Mouse (Mus musculus): ENCODE data around the gene Nelfe. TPM values are rescaled to one million over a fixed set of nuclear protein-coding genes. Genes with fewer than 3 reads are reported as not detected.
"Not testable (repeated sequence)": the region's sequence is repeated elsewhere in the genome, so short reads cannot be mapped to it uniquely, and the experiment has no call there.

Gene Nelfe
- polyA plus RNA-seq (2016; fragmentation: Nextera tagmentation; extraction: Ambion mirVana) = 125 and 134 TPM in 2 replicates

GRCm38 (mm10) chr17:34849722-34850516 is at the start of gene Nelfe, which contains the start of gene Skiv2l:
Nelfe (plus strand) TSS chr17:34850391.
Skiv2l (minus strand) TSS chr17:34850210.
- Histone ChIP-seq H3K27ac (peak within 1 kb of the TSS; percentile 36; the same call in 1 of the 2 replicates), H3K9ac (replicated peaks) (peak within 1 kb of the TSS; percentile 83), H3K36me3 (peaks cover 70% of the 10 kb centered on the region), H3K4me3 (replicated peaks) (peak within 1 kb of the TSS; percentile 93), H3K27me3 (no peaks in the 10 kb centered on the region), H3K4me1 (replicated peaks) (peaks cover 17% of the 10 kb centered on the region), H3K9me3 (no peaks in the 10 kb centered on the region), H3K4me2 (peak within 1 kb of the TSS; percentile 84)
- under 1% methylated on average over 54 of the region's 65 CpGs for WGBS
- peak; percentile 93 for ATAC-seq (ENCODE audit: insufficient number of reproducible peaks, insufficient read depth, low FRiP score, low TSS enrichment, low read depth)

- H3K4me2 ChIP-seq; H3K36me3 ChIP-seq; H3K4me3 ChIP-seq (replicated peaks); ATAC-seq (ENCODE audit: insufficient number of reproducible peaks, insufficient read depth, low FRiP score, low TSS enrichment, low read depth); H3K27me3 ChIP-seq; H3K9me3 ChIP-seq; H3K9ac ChIP-seq (replicated peaks); H3K4me1 ChIP-seq (replicated peaks); H3K27ac ChIP-seq: not testable (repeated sequence)
- 93% methylated on average over 16 of the region's 16 CpGs for WGBS
These were observed 49.3 kb upstream of the Nelfe start for GRCm38 (mm10) chr17:34800781-34801305.

GRCm38 (mm10) chr17:34802756-34803155 is 47.4 kb upstream of the Nelfe start:
- not testable (repeated sequence) for ATAC-seq (ENCODE audit: insufficient number of reproducible peaks, insufficient read depth, low FRiP score, low TSS enrichment, low read depth); H3K27me3 ChIP-seq; H3K4me3 ChIP-seq (replicated peaks); H3K4me2 ChIP-seq; H3K9me3 ChIP-seq; H3K9ac ChIP-seq (replicated peaks); H3K36me3 ChIP-seq; H3K4me1 ChIP-seq (replicated peaks); H3K27ac ChIP-seq
- 85% methylated on average over 9 of the region's 9 CpGs for WGBS

GRCm38 (mm10) chr17:34803367-34803766 is 46.8 kb upstream of the Nelfe start:
- not testable (repeated sequence) for H3K4me1 ChIP-seq (replicated peaks); ATAC-seq (ENCODE audit: insufficient number of reproducible peaks, insufficient read depth, low FRiP score, low TSS enrichment, low read depth); H3K4me3 ChIP-seq (replicated peaks); H3K9me3 ChIP-seq; H3K27ac ChIP-seq; H3K36me3 ChIP-seq; H3K27me3 ChIP-seq; H3K9ac ChIP-seq (replicated peaks); H3K4me2 ChIP-seq
- whole genome bisulfite sequencing = 93% methylated on average over 6 of the region's 6 CpGs

- H3K4me3 ChIP-seq (replicated peaks); H3K27ac ChIP-seq; H3K27me3 ChIP-seq; H3K9ac ChIP-seq (replicated peaks); H3K4me2 ChIP-seq; ATAC-seq (ENCODE audit: insufficient number of reproducible peaks, insufficient read depth, low FRiP score, low TSS enrichment, low read depth); H3K9me3 ChIP-seq; H3K36me3 ChIP-seq; H3K4me1 ChIP-seq (replicated peaks): not testable (repeated sequence)
- WGBS = 89% methylated on average over 6 of the region's 6 CpGs
These were observed 45.9 kb upstream of the Nelfe start, which contains the start of gene Cyp21a1 for GRCm38 (mm10) chr17:34804301-34804700. Cyp21a1 (minus strand) TSS chr17:34804561.

GRCm38 (mm10) chr17:34804871-34805562 is 45.2 kb upstream of the Nelfe start:
- Histone ChIP-seq H3K27ac (no peak overlapping the region), H3K4me2 (no peak overlapping the region), H3K9me3 (peaks cover 6% of the 10 kb centered on the region), H3K36me3 (no peaks in the 10 kb centered on the region), H3K9ac (replicated peaks) (no peak overlapping the region), H3K4me1 (replicated peaks) (no peaks in the 10 kb centered on the region), H3K4me3 (replicated peaks) (no peak overlapping the region), H3K27me3 (no peaks in the 10 kb centered on the region)
- WGBS = 73% methylated on average over 6 of the region's 6 CpGs
- no peak for ATAC-seq (ENCODE audit: insufficient number of reproducible peaks, insufficient read depth, low FRiP score, low TSS enrichment, low read depth)

- Histone ChIP-seq H3K27ac (no peak overlapping the region), H3K36me3 (no peaks in the 10 kb centered on the region), H3K4me3 (replicated peaks) (no peak overlapping the region), H3K4me1 (replicated peaks) (no peaks in the 10 kb centered on the region), H3K9ac (replicated peaks) (no peak overlapping the region), H3K4me2 (no peak overlapping the region), H3K27me3 (no peaks in the 10 kb centered on the region), H3K9me3 (peaks cover 6% of the 10 kb centered on the region)
- 70% methylated on average over 3 of the region's 3 CpGs for WGBS
- ATAC-seq (ENCODE audit: insufficient number of reproducible peaks, insufficient read depth, low FRiP score, low TSS enrichment, low read depth) = no peak
These were observed 43.0 kb upstream of the Nelfe start for GRCm38 (mm10) chr17:34807176-34807575.

GRCm38 (mm10) chr17:34808599-34809205 is 41.5 kb upstream of the Nelfe start:
- Histone ChIP-seq H3K27ac (no peak overlapping the region), H3K27me3 (no peaks in the 10 kb centered on the region), H3K4me2 (no peak overlapping the region), H3K4me3 (replicated peaks) (no peak overlapping the region), H3K4me1 (replicated peaks) (no peaks in the 10 kb centered on the region), H3K9me3 (peaks cover 6% of the 10 kb centered on the region), H3K36me3 (no peaks in the 10 kb centered on the region), H3K9ac (replicated peaks) (no peak overlapping the region)
- WGBS = 85% methylated on average over 6 of the region's 6 CpGs
- no peak for ATAC-seq (ENCODE audit: insufficient number of reproducible peaks, insufficient read depth, low FRiP score, low TSS enrichment, low read depth)

- H3K36me3 ChIP-seq; H3K27ac ChIP-seq; H3K4me2 ChIP-seq; H3K9ac ChIP-seq (replicated peaks); H3K4me1 ChIP-seq (replicated peaks); H3K9me3 ChIP-seq; H3K4me3 ChIP-seq (replicated peaks); ATAC-seq (ENCODE audit: insufficient number of reproducible peaks, insufficient read depth, low FRiP score, low TSS enrichment, low read depth); H3K27me3 ChIP-seq: not testable (repeated sequence)
- WGBS = 91% methylated on average over 5 of the region's 5 CpGs
These were observed 39.8 kb upstream of the Nelfe start for GRCm38 (mm10) chr17:34810411-34810810.

GRCm38 (mm10) chr17:34810811-34811210 is 39.4 kb upstream of the Nelfe start:
- not testable (repeated sequence) for H3K9ac ChIP-seq (replicated peaks); H3K9me3 ChIP-seq; H3K4me3 ChIP-seq (replicated peaks); H3K4me1 ChIP-seq (replicated peaks); H3K4me2 ChIP-seq; H3K27me3 ChIP-seq; H3K27ac ChIP-seq; ATAC-seq (ENCODE audit: insufficient number of reproducible peaks, insufficient read depth, low FRiP score, low TSS enrichment, low read depth); H3K36me3 ChIP-seq
- WGBS = 78% methylated on average over 8 of the region's 8 CpGs

GRCm38 (mm10) chr17:34811275-34811674 is 38.9 kb upstream of the Nelfe start:
- 73% methylated on average over 15 of the region's 15 CpGs for WGBS
- no peak overlapping the region for H3K9ac ChIP-seq (replicated peaks)
- H3K9me3 ChIP-seq = no peaks in the 10 kb centered on the region
- no peak overlapping the region for H3K4me3 ChIP-seq (replicated peaks)
- H3K4me2 ChIP-seq = no peak overlapping the region
- H3K4me1 ChIP-seq (replicated peaks) = no peaks in the 10 kb centered on the region
- no peaks in the 10 kb centered on the region for H3K36me3 ChIP-seq
- no peak overlapping the region for H3K27ac ChIP-seq
- no peaks in the 10 kb centered on the region for H3K27me3 ChIP-seq
- no peak for ATAC-seq (ENCODE audit: insufficient number of reproducible peaks, insufficient read depth, low FRiP score, low TSS enrichment, low read depth)
